Mouse (Mus musculus): ENCODE measurements at regions not wholly inside any gene's neighbourhood (a gene's known extent, or its start where the extent isn't known, plus 50 kb on each side); places are given as distances from the start of the nearest gene placed in this dataset.

GRCm38 (mm10) chr12:77633981-77634650 is 396.2 kb downstream of the Fut8 start:
- H3K9me3 ChIP-seq (ENCODE audit: low read length) = no peaks in the 10 kb centered on the region
- no peak for TF ChIP-seq POU5F1 (IDR thresholded peaks at IDR 0.05; ENCODE audit: borderline replicate concordance, low read length)
- TF ChIP-seq NANOG (IDR thresholded peaks at IDR 0.05; ENCODE audit: borderline replicate concordance, low read length) = no peak
- TF ChIP-seq CTCF (conservative IDR thresholded peaks at IDR 0.05; ENCODE audit: low read length) = no peak

GRCm38 (mm10) chr12:77638266-77638665 is 400.3 kb downstream of the Fut8 start:
- Histone ChIP-seq H3K4me3 (replicated peaks; ENCODE audit: low read length) (no peak overlapping the region), H3K9me3 (ENCODE audit: low read length) (no peaks in the 10 kb centered on the region), H3K27me3 (ENCODE audit: insufficient read depth, low read length) (no peaks in the 10 kb centered on the region), H3K4me1 (replicated peaks; ENCODE audit: low read depth, low read length) (no peaks in the 10 kb centered on the region), H3K36me3 (ENCODE audit: insufficient read depth, low read length) (no peaks in the 10 kb centered on the region)
- TF ChIP-seq CTCF (conservative IDR thresholded peaks at IDR 0.05; ENCODE audit: low read length) (no peak), POU5F1 (IDR thresholded peaks at IDR 0.05; ENCODE audit: borderline replicate concordance, low read length) (no peak)

More at GRCm38 (mm10) chr12:77633981-77634650, 396.2 kb downstream of the Fut8 start:
- no peaks in the 10 kb centered on the region for H3K36me3 ChIP-seq (ENCODE audit: insufficient read depth, low read length)
- no peaks in the 10 kb centered on the region for H3K27me3 ChIP-seq (ENCODE audit: insufficient read depth, low read length)
- H3K4me3 ChIP-seq (replicated peaks; ENCODE audit: low read length) = no peak overlapping the region
- H3K4me1 ChIP-seq (replicated peaks; ENCODE audit: low read depth, low read length) = no peaks in the 10 kb centered on the region

GRCm38 (mm10) chr12:77642336-77642735 is 404.4 kb downstream of the Fut8 start:
- Histone ChIP-seq H3K36me3 (ENCODE audit: insufficient read depth, low read length) (no peaks in the 10 kb centered on the region), H3K4me3 (replicated peaks; ENCODE audit: low read length) (no peak overlapping the region), H3K9me3 (ENCODE audit: low read length) (no peaks in the 10 kb centered on the region), H3K4me1 (replicated peaks; ENCODE audit: low read depth, low read length) (no peaks in the 10 kb centered on the region), H3K27me3 (ENCODE audit: insufficient read depth, low read length) (no peaks in the 10 kb centered on the region)
- no peak for TF ChIP-seq POU5F1 (IDR thresholded peaks at IDR 0.05; ENCODE audit: borderline replicate concordance, low read length)
- TF ChIP-seq NANOG (IDR thresholded peaks at IDR 0.05; ENCODE audit: borderline replicate concordance, low read length) = no peak
- no peak for TF ChIP-seq CTCF (conservative IDR thresholded peaks at IDR 0.05; ENCODE audit: low read length)

GRCm38 (mm10) chr12:77647841-77648240 is 409.9 kb downstream of the Fut8 start:
- Histone ChIP-seq H3K9me3 (ENCODE audit: low read length) (no peaks in the 10 kb centered on the region), H3K4me3 (replicated peaks; ENCODE audit: low read length) (no peak overlapping the region), H3K4me1 (replicated peaks; ENCODE audit: low read depth, low read length) (no peaks in the 10 kb centered on the region), H3K27me3 (ENCODE audit: insufficient read depth, low read length) (no peaks in the 10 kb centered on the region), H3K36me3 (ENCODE audit: insufficient read depth, low read length) (no peaks in the 10 kb centered on the region)
- TF ChIP-seq POU5F1 (IDR thresholded peaks at IDR 0.05; ENCODE audit: borderline replicate concordance, low read length) = no peak
- TF ChIP-seq CTCF (conservative IDR thresholded peaks at IDR 0.05; ENCODE audit: low read length) = no peak
- no peak for TF ChIP-seq NANOG (IDR thresholded peaks at IDR 0.05; ENCODE audit: borderline replicate concordance, low read length)

- H3K4me3 ChIP-seq (replicated peaks; ENCODE audit: low read length) = no peak overlapping the region
- no peaks in the 10 kb centered on the region for H3K4me1 ChIP-seq (replicated peaks; ENCODE audit: low read depth, low read length)
- H3K36me3 ChIP-seq (ENCODE audit: insufficient read depth, low read length) = no peaks in the 10 kb centered on the region
- TF ChIP-seq NANOG (IDR thresholded peaks at IDR 0.05; ENCODE audit: borderline replicate concordance, low read length) = no peak
- TF ChIP-seq CTCF (conservative IDR thresholded peaks at IDR 0.05; ENCODE audit: low read length) = no peak
- no peak for TF ChIP-seq POU5F1 (IDR thresholded peaks at IDR 0.05; ENCODE audit: borderline replicate concordance, low read length)
- no peaks in the 10 kb centered on the region for H3K9me3 ChIP-seq (ENCODE audit: low read length)
- H3K27me3 ChIP-seq (ENCODE audit: insufficient read depth, low read length) = no peaks in the 10 kb centered on the region
Measured at GRCm38 (mm10) chr12:77654282-77654681, 416.4 kb downstream of the Fut8 start.

GRCm38 (mm10) chr12:77657060-77657459 is 419.1 kb downstream of the Fut8 start:
- TF ChIP-seq CTCF (conservative IDR thresholded peaks at IDR 0.05; ENCODE audit: low read length) (no peak), POU5F1 (IDR thresholded peaks at IDR 0.05; ENCODE audit: borderline replicate concordance, low read length) (no peak), NANOG (IDR thresholded peaks at IDR 0.05; ENCODE audit: borderline replicate concordance, low read length) (no peak)
- H3K4me3 ChIP-seq (replicated peaks; ENCODE audit: low read length) = no peak overlapping the region

GRCm38 (mm10) chr12:77657878-77658277 is 420.0 kb downstream of the Fut8 start:
- 0 out of 2 replicates have a peak, but pooled peaks cover 3% of the 10 kb centered on the region for H3K4me1 ChIP-seq (replicated peaks; ENCODE audit: low read depth, low read length)
- H3K36me3 ChIP-seq (ENCODE audit: insufficient read depth, low read length) = no peaks in the 10 kb centered on the region
- no peak for TF ChIP-seq CTCF (conservative IDR thresholded peaks at IDR 0.05; ENCODE audit: low read length)
- TF ChIP-seq POU5F1 (IDR thresholded peaks at IDR 0.05; ENCODE audit: borderline replicate concordance, low read length) = no peak
- no peak for TF ChIP-seq NANOG (IDR thresholded peaks at IDR 0.05; ENCODE audit: borderline replicate concordance, low read length)
- H3K4me3 ChIP-seq (replicated peaks; ENCODE audit: low read length) = no peak overlapping the region
- H3K27me3 ChIP-seq (ENCODE audit: insufficient read depth, low read length) = no peaks in the 10 kb centered on the region
- H3K9me3 ChIP-seq (ENCODE audit: low read length) = no peaks in the 10 kb centered on the region

More at GRCm38 (mm10) chr12:77657060-77657459, 419.1 kb downstream of the Fut8 start:
- no peaks in the 10 kb centered on the region for H3K9me3 ChIP-seq (ENCODE audit: low read length)
- H3K36me3 ChIP-seq (ENCODE audit: insufficient read depth, low read length) = no peaks in the 10 kb centered on the region
- H3K27me3 ChIP-seq (ENCODE audit: insufficient read depth, low read length) = no peaks in the 10 kb centered on the region
- H3K4me1 ChIP-seq (replicated peaks; ENCODE audit: low read depth, low read length) = 0 out of 2 replicates have a peak, but pooled peaks cover 3% of the 10 kb centered on the region

- TF ChIP-seq CTCF (conservative IDR thresholded peaks at IDR 0.05; ENCODE audit: low read length) (no peak), POU5F1 (IDR thresholded peaks at IDR 0.05; ENCODE audit: borderline replicate concordance, low read length) (no peak), NANOG (IDR thresholded peaks at IDR 0.05; ENCODE audit: borderline replicate concordance, low read length) (no peak)
Measured at GRCm38 (mm10) chr12:77663180-77663579, 425.3 kb downstream of the Fut8 start.

More at GRCm38 (mm10) chr12:77663180-77663579, 425.3 kb downstream of the Fut8 start:
- Histone ChIP-seq H3K36me3 (ENCODE audit: insufficient read depth, low read length) (no peaks in the 10 kb centered on the region), H3K27me3 (ENCODE audit: insufficient read depth, low read length) (peaks cover 5% of the 10 kb centered on the region; the same call in 1 of the 2 replicates), H3K4me3 (replicated peaks; ENCODE audit: low read length) (no peak overlapping the region), H3K9me3 (ENCODE audit: low read length) (no peaks in the 10 kb centered on the region; the same call in 1 of the 2 replicates), H3K4me1 (replicated peaks; ENCODE audit: low read depth, low read length) (peaks cover 16% of the 10 kb centered on the region)

Data from E14TG2a.4 (cell line).